Mouse (Mus musculus): ENCODE measurements around the gene Ndufs1. TPM values are rescaled to one million over a fixed set of nuclear protein-coding genes. Genes with fewer than 3 reads are reported as not detected.

Gene Ndufs1
- polyA plus RNA-seq, 1 experiment from 2014 or later = 147 TPM

GRCm38 (mm10) chr1:63207607-63208006, 31.0 kb upstream of the Ndufs1 start:
- H3K27me3 ChIP-seq (ENCODE audit: control insufficient read depth, insufficient read depth, low read length) = no peaks in the 10 kb centered on the region
- no peak overlapping the region for H3K27ac ChIP-seq (ENCODE audit: low read depth, low read length)
- H3K4me3 ChIP-seq (ENCODE audit: low read length) = no peak overlapping the region
- no peak overlapping the region for H3K4me2 ChIP-seq (replicated peaks; ENCODE audit: low read depth, low read length)
- no peaks in the 10 kb centered on the region for H3K36me3 ChIP-seq (ENCODE audit: control insufficient read depth, insufficient read depth, low read length)
- H3K9ac ChIP-seq (ENCODE audit: low read depth, low read length) = no peak overlapping the region
- ATAC-seq (ENCODE audit: low FRiP score, low TSS enrichment) = no peak
- H3K9me3 ChIP-seq (ENCODE audit: control insufficient read depth, low read length) = no peaks in the 10 kb centered on the region
- H3K4me1 ChIP-seq (ENCODE audit: control insufficient read depth, insufficient read depth, low read length) = no peaks in the 10 kb centered on the region
- WGBS = 75% methylated on average over 3 of the region's 3 CpGs

- Histone ChIP-seq H3K9ac (ENCODE audit: low read depth, low read length) (no peak overlapping the region), H3K4me3 (ENCODE audit: low read length) (no peak overlapping the region), H3K4me2 (replicated peaks; ENCODE audit: low read depth, low read length) (no peak overlapping the region), H3K4me1 (ENCODE audit: control insufficient read depth, insufficient read depth, low read length) (no peaks in the 10 kb centered on the region), H3K36me3 (ENCODE audit: control insufficient read depth, insufficient read depth, low read length) (no peaks in the 10 kb centered on the region), H3K9me3 (ENCODE audit: control insufficient read depth, low read length) (peaks cover 3% of the 10 kb centered on the region; the same call in 1 of the 2 replicates), H3K27ac (ENCODE audit: low read depth, low read length) (no peak overlapping the region), H3K27me3 (ENCODE audit: control insufficient read depth, insufficient read depth, low read length) (no peaks in the 10 kb centered on the region)
- ATAC-seq (ENCODE audit: low FRiP score, low TSS enrichment) = no peak
- 34% methylated on average over 7 of the region's 7 CpGs for WGBS
Measured at GRCm38 (mm10) chr1:63204660-63205394, 28.2 kb upstream of the Ndufs1 start.

GRCm38 (mm10) chr1:63203950-63204659, 27.5 kb upstream of the Ndufs1 start:
- Histone ChIP-seq H3K4me1 (ENCODE audit: control insufficient read depth, insufficient read depth, low read length) (no peaks in the 10 kb centered on the region), H3K9ac (ENCODE audit: low read depth, low read length) (no peak overlapping the region)

GRCm38 (mm10) chr1:63203471-63203870, 26.8 kb upstream of the Ndufs1 start:
- Histone ChIP-seq H3K36me3 (ENCODE audit: control insufficient read depth, insufficient read depth, low read length) (no peaks in the 10 kb centered on the region), H3K4me2 (replicated peaks; ENCODE audit: low read depth, low read length) (no peak overlapping the region), H3K9ac (ENCODE audit: low read depth, low read length) (no peak overlapping the region), H3K4me3 (ENCODE audit: low read length) (no peak overlapping the region), H3K9me3 (ENCODE audit: control insufficient read depth, low read length) (peaks cover 7% of the 10 kb centered on the region; the same call in 1 of the 2 replicates), H3K27me3 (ENCODE audit: control insufficient read depth, insufficient read depth, low read length) (no peaks in the 10 kb centered on the region), H3K27ac (ENCODE audit: low read depth, low read length) (no peak overlapping the region), H3K4me1 (ENCODE audit: control insufficient read depth, insufficient read depth, low read length) (no peaks in the 10 kb centered on the region)
- 81% methylated on average over 1 of the region's 1 CpGs for WGBS
- no peak for ATAC-seq (ENCODE audit: low FRiP score, low TSS enrichment)

More at GRCm38 (mm10) chr1:63203950-63204659, 27.5 kb upstream of the Ndufs1 start:
- WGBS = 13% methylated on average over 7 of the region's 7 CpGs
- no peak overlapping the region for H3K27ac ChIP-seq (ENCODE audit: low read depth, low read length)
- no peak overlapping the region for H3K4me3 ChIP-seq (ENCODE audit: low read length)
- H3K4me2 ChIP-seq (replicated peaks; ENCODE audit: low read depth, low read length) = no peak overlapping the region
- no peaks in the 10 kb centered on the region for H3K27me3 ChIP-seq (ENCODE audit: control insufficient read depth, insufficient read depth, low read length)
- peaks cover 7% of the 10 kb centered on the region; the same call in 1 of the 2 replicates for H3K9me3 ChIP-seq (ENCODE audit: control insufficient read depth, low read length)
- peak; percentile 84 for ATAC-seq (ENCODE audit: low FRiP score, low TSS enrichment)
- no peaks in the 10 kb centered on the region for H3K36me3 ChIP-seq (ENCODE audit: control insufficient read depth, insufficient read depth, low read length)

GRCm38 (mm10) chr1:63201672-63202071, 25.0 kb upstream of the Ndufs1 start:
- WGBS = 80% methylated on average over 1 of the region's 1 CpGs
- Histone ChIP-seq H3K4me2 (replicated peaks; ENCODE audit: low read depth, low read length) (no peak overlapping the region), H3K9ac (ENCODE audit: low read depth, low read length) (no peak overlapping the region), H3K4me3 (ENCODE audit: low read length) (no peak overlapping the region), H3K27ac (ENCODE audit: low read depth, low read length) (no peak overlapping the region), H3K4me1 (ENCODE audit: control insufficient read depth, insufficient read depth, low read length) (no peaks in the 10 kb centered on the region), H3K36me3 (ENCODE audit: control insufficient read depth, insufficient read depth, low read length) (no peaks in the 10 kb centered on the region), H3K27me3 (ENCODE audit: control insufficient read depth, insufficient read depth, low read length) (no peaks in the 10 kb centered on the region), H3K9me3 (ENCODE audit: control insufficient read depth, low read length) (peaks cover 7% of the 10 kb centered on the region; the same call in 1 of the 2 replicates)
- ATAC-seq (ENCODE audit: low FRiP score, low TSS enrichment) = no peak

- no peak overlapping the region for H3K4me3 ChIP-seq (ENCODE audit: low read length)
- no peaks in the 10 kb centered on the region for H3K27me3 ChIP-seq (ENCODE audit: control insufficient read depth, insufficient read depth, low read length)
- H3K9me3 ChIP-seq (ENCODE audit: control insufficient read depth, low read length) = peaks cover 7% of the 10 kb centered on the region; the same call in 1 of the 2 replicates
- no peak overlapping the region for H3K9ac ChIP-seq (ENCODE audit: low read depth, low read length)
- no peak overlapping the region for H3K4me2 ChIP-seq (replicated peaks; ENCODE audit: low read depth, low read length)
- no peaks in the 10 kb centered on the region for H3K36me3 ChIP-seq (ENCODE audit: control insufficient read depth, insufficient read depth, low read length)
- whole genome bisulfite sequencing = 96% methylated on average over 18 of the region's 18 CpGs
- no peaks in the 10 kb centered on the region for H3K4me1 ChIP-seq (ENCODE audit: control insufficient read depth, insufficient read depth, low read length)
- ATAC-seq (ENCODE audit: low FRiP score, low TSS enrichment) = no peak
- no peak overlapping the region for H3K27ac ChIP-seq (ENCODE audit: low read depth, low read length)
Measured at GRCm38 (mm10) chr1:63200322-63200721, 23.7 kb upstream of the Ndufs1 start.

GRCm38 (mm10) chr1:63199387-63199786, 22.8 kb upstream of the Ndufs1 start:
- H3K4me2 ChIP-seq (replicated peaks; ENCODE audit: low read depth, low read length) = no peak overlapping the region
- no peaks in the 10 kb centered on the region for H3K4me1 ChIP-seq (ENCODE audit: control insufficient read depth, insufficient read depth, low read length)
- H3K27ac ChIP-seq (ENCODE audit: low read depth, low read length) = no peak overlapping the region
- no peak overlapping the region for H3K4me3 ChIP-seq (ENCODE audit: low read length)
- H3K36me3 ChIP-seq (ENCODE audit: control insufficient read depth, insufficient read depth, low read length) = no peaks in the 10 kb centered on the region
- H3K27me3 ChIP-seq (ENCODE audit: control insufficient read depth, insufficient read depth, low read length) = no peaks in the 10 kb centered on the region
- WGBS = 94% methylated on average over 6 of the region's 6 CpGs
- peaks cover 7% of the 10 kb centered on the region; the same call in 1 of the 2 replicates for H3K9me3 ChIP-seq (ENCODE audit: control insufficient read depth, low read length)
- no peak for ATAC-seq (ENCODE audit: low FRiP score, low TSS enrichment)
- no peak overlapping the region for H3K9ac ChIP-seq (ENCODE audit: low read depth, low read length)

GRCm38 (mm10) chr1:63195848-63196512, 19.3 kb upstream of the Ndufs1 start:
- Histone ChIP-seq H3K27ac (ENCODE audit: low read depth, low read length) (no peak overlapping the region), H3K4me2 (replicated peaks; ENCODE audit: low read depth, low read length) (no peak overlapping the region), H3K9me3 (ENCODE audit: control insufficient read depth, low read length) (peaks cover 7% of the 10 kb centered on the region; the same call in 1 of the 2 replicates), H3K27me3 (ENCODE audit: control insufficient read depth, insufficient read depth, low read length) (no peaks in the 10 kb centered on the region), H3K4me3 (ENCODE audit: low read length) (no peak overlapping the region), H3K9ac (ENCODE audit: low read depth, low read length) (no peak overlapping the region), H3K4me1 (ENCODE audit: control insufficient read depth, insufficient read depth, low read length) (no peaks in the 10 kb centered on the region), H3K36me3 (ENCODE audit: control insufficient read depth, insufficient read depth, low read length) (no peaks in the 10 kb centered on the region)
- 53% methylated on average over 5 of the region's 5 CpGs for WGBS
- no peak for ATAC-seq (ENCODE audit: low FRiP score, low TSS enrichment)
